In the genomic region with DNA sequence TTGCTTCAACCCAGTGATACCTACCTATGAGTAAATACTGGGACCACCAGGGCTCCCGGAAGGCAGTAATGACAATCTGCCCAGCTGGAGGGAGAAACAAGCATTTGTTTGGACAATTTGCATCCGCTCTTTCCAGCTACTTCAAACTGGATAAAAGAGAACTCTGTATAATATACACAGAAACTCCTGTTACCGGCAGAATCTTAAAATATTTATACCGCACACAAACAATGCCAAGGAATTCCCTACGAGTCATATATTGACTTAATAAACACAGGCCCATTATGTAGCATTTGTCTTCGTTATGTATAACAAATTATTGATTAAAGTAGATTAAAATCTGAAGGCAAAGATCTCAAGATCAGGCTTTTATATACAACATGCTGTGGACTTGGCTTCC, we compare ENCODE assay signal across 25 mouse cellular contexts.
"Had no signal": no experiment of that assay in that cellular context is flagged by ENCODE, and none has a peak within 500 bp of the region (broad histone marks: within the 10 kb centered on the region; RNA-seq: fewer than 3 reads in every experiment).

No protein-coding gene starts in this region.

- ATAC-seq: forebrain, embryonic 15.5 days; forebrain, postnatal 0 days; hindbrain, postnatal 0 days had no signal

- DNase-seq: forebrain, postnatal 0 days; gastrocnemius, postnatal 14 days; gastrocnemius, postnatal 36 days; heart, adult 11 months; heart, adult 2 months; heart, postnatal 14 days; heart, postnatal 36 days; kidney, adult 11 months; kidney, adult 2 months; kidney, adult 9 months; kidney, postnatal 14 days; kidney, postnatal 36 days; layer of hippocampus, adult 9-11 months; layer of hippocampus, postnatal 36 days; left cerebral cortex, postnatal 4 days had no signal

- H3K4me3 ChIP-seq: forebrain, embryonic 15.5 days; heart, adult 2 months; heart, embryonic 13.5 days; heart, embryonic 15.5 days; hindbrain, embryonic 13.5 days; hindbrain, embryonic 15.5 days; kidney, embryonic 15.5 days; limb, embryonic 12.5 days had no signal

- H3K4me1 ChIP-seq: forebrain, embryonic 15.5 days; heart, embryonic 13.5 days; heart, embryonic 15.5 days; hindbrain, embryonic 13.5 days; hindbrain, embryonic 15.5 days; limb, embryonic 12.5 days had no signal

- H3K27ac ChIP-seq: forebrain, embryonic 15.5 days; heart, adult 2 months; heart, embryonic 13.5 days; heart, embryonic 15.5 days; hindbrain, embryonic 13.5 days; hindbrain, embryonic 15.5 days; hindbrain, postnatal 0 days; kidney, embryonic 15.5 days; kidney, postnatal 0 days; limb, embryonic 12.5 days had no signal

- H3K9ac ChIP-seq: forebrain, embryonic 15.5 days; forebrain, postnatal 0 days; heart, embryonic 13.5 days; heart, embryonic 15.5 days; hindbrain, embryonic 13.5 days; hindbrain, embryonic 15.5 days; kidney, embryonic 15.5 days; limb, embryonic 12.5 days had no signal

- H3K27me3 ChIP-seq: forebrain, embryonic 15.5 days; heart, embryonic 15.5 days; hindbrain, embryonic 13.5 days; hindbrain, embryonic 15.5 days; kidney, embryonic 15.5 days; limb, embryonic 12.5 days had no signal

- H3K4me2 ChIP-seq: forebrain, embryonic 15.5 days; heart, embryonic 11.5 days; heart, embryonic 13.5 days; heart, embryonic 15.5 days; hindbrain, embryonic 13.5 days; hindbrain, embryonic 15.5 days; kidney, embryonic 15.5 days; limb, embryonic 12.5 days had no signal

- H3K36me3 ChIP-seq: forebrain, embryonic 15.5 days; heart, embryonic 13.5 days; heart, embryonic 15.5 days; hindbrain, embryonic 13.5 days; hindbrain, embryonic 15.5 days; kidney, embryonic 15.5 days; limb, embryonic 12.5 days had no signal

- H3K9me3 ChIP-seq: forebrain, embryonic 15.5 days; heart, embryonic 13.5 days; heart, embryonic 15.5 days; hindbrain, embryonic 13.5 days; hindbrain, embryonic 15.5 days; kidney, embryonic 15.5 days; limb, embryonic 12.5 days had no signal
